Mouse (Mus musculus): ENCODE measurements around the gene Tcp11l2.

- peak; percentile 25 for TF ChIP-seq POLR2A (IDR thresholded peaks at IDR 0.05; ENCODE audit: insufficient read length, low read depth)
- TF ChIP-seq POLR2AphosphoS2 (IDR thresholded peaks at IDR 0.05; ENCODE audit: insufficient read length, low read depth) = no peak
- TF ChIP-seq CEBPB (IDR thresholded peaks at IDR 0.05; ENCODE audit: insufficient read depth, poor library complexity, severe bottlenecking) = no peak
- no peak for TF ChIP-seq TCF12 (IDR thresholded peaks at IDR 0.05; ENCODE audit: insufficient read depth, poor library complexity, severe bottlenecking)
- TF ChIP-seq USF1 (IDR thresholded peaks at IDR 0.05; ENCODE audit: low read depth) = no peak
- TF ChIP-seq MAX (IDR thresholded peaks at IDR 0.05; ENCODE audit: low read depth) = no peak
- no peak for TF ChIP-seq E2F4 (IDR thresholded peaks at IDR 0.05; ENCODE audit: insufficient read depth)
- no peak for TF ChIP-seq TCF3 (IDR thresholded peaks at IDR 0.05; ENCODE audit: insufficient read length, low read depth)
- TF ChIP-seq MYOD1 (IDR thresholded peaks at IDR 0.05; ENCODE audit: control insufficient read depth in 1 of 3, insufficient read length in 2 of 3, low read depth in 2 of 3) = no peak
- peak; percentile 5 for TF ChIP-seq SRF (IDR thresholded peaks at IDR 0.05; ENCODE audit: control insufficient read depth, insufficient read length, low read depth)
- TF ChIP-seq MYOG (IDR thresholded peaks at IDR 0.05; ENCODE audit: control insufficient read depth in 1 of 3, insufficient read depth in 1 of 3, insufficient read length in 2 of 3, low read depth in 2 of 3) = no peak
- TF ChIP-seq REST (IDR thresholded peaks at IDR 0.05; ENCODE audit: insufficient read depth, insufficient read length) = no peak
These were observed at the start of gene Tcp11l2 for GRCm38 (mm10) chr10:84576395-84577070.

All from myocyte (in vitro differentiated cells).